17 mouse cellular contexts compared by ENCODE assay signal in the genomic region with DNA sequence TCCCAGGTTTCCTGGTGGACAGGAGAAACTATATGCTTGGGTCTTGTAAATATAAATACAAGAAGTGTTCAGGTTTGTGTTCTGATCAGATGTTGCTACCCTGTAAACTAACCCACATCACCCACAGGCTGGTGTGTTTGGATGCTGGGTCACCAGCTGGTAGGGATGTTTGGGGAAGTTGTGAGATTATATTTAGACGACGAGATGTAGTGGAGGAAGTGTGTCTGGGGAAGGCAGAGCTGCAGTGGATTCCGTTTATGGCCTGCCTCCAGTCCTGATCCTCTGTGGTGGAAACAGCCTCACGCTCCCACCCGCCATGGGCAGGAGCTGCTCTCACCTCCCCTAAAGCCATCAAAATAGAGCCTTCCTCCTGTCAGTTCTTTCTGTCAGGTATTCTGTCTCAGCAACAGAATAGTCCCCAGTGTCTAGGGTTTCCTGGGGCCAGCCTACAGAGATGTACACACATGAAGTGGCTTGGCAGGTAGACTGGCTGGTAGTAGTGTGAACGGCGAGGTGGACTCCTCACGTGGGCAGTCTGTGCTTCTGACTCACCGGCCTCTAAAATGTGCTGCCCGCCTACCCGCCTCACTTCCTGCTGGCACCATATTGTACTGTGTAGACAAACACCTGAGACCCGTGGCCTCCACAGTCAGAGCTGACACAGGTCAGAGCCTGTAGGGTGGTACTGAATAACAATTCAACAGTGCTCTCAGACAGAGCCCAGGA.
"Had no signal": no experiment of that assay in that cellular context is flagged by ENCODE, and none has a peak within 500 bp of the region (broad histone marks: within the 10 kb centered on the region; RNA-seq: fewer than 3 reads in every experiment).

No protein-coding gene starts in this region.

- H3K4me1 ChIP-seq: liver, embryonic 15.5 days had no signal

- H3K9ac ChIP-seq: liver, embryonic 15.5 days; lung, embryonic 14.5 days; neural tube, embryonic 13.5 days had no signal

- H3K9me3 ChIP-seq: limb, embryonic 10.5 days; liver, embryonic 15.5 days had no signal

- H3K27me3 ChIP-seq: liver, embryonic 15.5 days; neural tube, embryonic 13.5 days had no signal

- H3K4me3 ChIP-seq: layer of hippocampus, adult 2 months; limb, embryonic 10.5 days; liver, embryonic 15.5 days; neural tube, embryonic 13.5 days had no signal

- DNase-seq: kidney, adult 11 months; kidney, adult 9 months; kidney, postnatal 10 days; kidney, postnatal 4 days; lung, embryonic 14.5 days; lung, postnatal 10 days; midbrain, embryonic 14.5 days; right cerebral cortex, postnatal 25 days; thymus, adult 18-20 months; thymus, postnatal 14 days had no signal

- H3K27ac ChIP-seq: layer of hippocampus, adult 2 months; limb, embryonic 10.5 days; liver, embryonic 15.5 days; macrophage; stomach, postnatal 0 days had no signal

- H3K36me3 ChIP-seq: limb, embryonic 10.5 days; liver, embryonic 15.5 days had no signal

- H3K4me2 ChIP-seq: liver, embryonic 11.5 days; liver, embryonic 15.5 days; lung, embryonic 14.5 days; neural tube, embryonic 13.5 days had no signal
